Mouse (Mus musculus) small intestine, adult 2 months (tissue): ENCODE measurements around the gene Cuta. TPM values are rescaled to one million over a fixed set of nuclear protein-coding genes. Genes with fewer than 3 reads are reported as not detected.

Source experiments
- H3K27ac ChIP-seq: fragments of 200-500 bp; 2 replicates; pipeline ENCODE4 v1.5.1; 2012; ENCODE audit warnings: low read depth, low read length, control low read depth, inconsistent platforms; ENCODE audit not compliant: insufficient read depth
- H3K27me3 ChIP-seq: fragments of 200-500 bp; 2 replicates; pipeline ENCODE4 v1.6.1; 2012; ENCODE audit warnings: mild to moderate bottlenecking, moderate library complexity, low read length, inconsistent platforms; ENCODE audit not compliant: control insufficient read depth, insufficient read depth
- H3K36me3 ChIP-seq: fragments of 200-500 bp; 2 replicates; pipeline ENCODE4 v1.6.1; 2012; ENCODE audit warnings: mild to moderate bottlenecking, low read length, control low read depth, inconsistent platforms; ENCODE audit not compliant: control insufficient read depth, insufficient read depth
- H3K4me1 ChIP-seq: fragments of 200-500 bp; 2 replicates; pipeline ENCODE4 v1.6.1; 2012; ENCODE audit warnings: low read length, inconsistent platforms, mixed read lengths; ENCODE audit not compliant: control insufficient read depth, insufficient read depth, insufficient read length
- H3K4me3 ChIP-seq: fragments of 200-500 bp; 2 replicates; pipeline ENCODE4 v1.5.1; 2012; ENCODE audit warnings: low read depth, mild to moderate bottlenecking, control low read depth, inconsistent platforms, low read length, moderate library complexity
- CTCF ChIP-seq: fragments of 200-500 bp; IDR thresholded peaks from 2 replicates; pipeline ENCODE4 v1.5.1; 2012; ENCODE audit warnings: low read depth, mild to moderate bottlenecking, control low read depth, inconsistent platforms, low read length, moderate library complexity, mixed read lengths; ENCODE audit not compliant: insufficient replicate concordance, insufficient read length; ENCODE audit errors: extremely low read depth
- POLR2A ChIP-seq: fragments of 200-500 bp; IDR thresholded peaks from 2 replicates; pipeline ENCODE4 v1.6.1; 2012; ENCODE audit warnings: low read depth, mild to moderate bottlenecking, control low read depth, inconsistent platforms, low read length, moderate library complexity
- WGBS: fragments of 180-500 bp; shearing (Covaris S2); methylation state at CpG from one replicate; pipeline ENCODE4 v1.1.7; 2018; 5-methylcytosine and 5-hydroxymethylcytosine counted together
- polyA plus RNA-seq: library from polyadenylated mRNA; depleted of rRNA; stranded (reverse); fragments of >200 nt; gene quantifications from 2 replicates; pipeline ENCODE4 v1.2.3, GENCODE M21; 2012

The Cuta gene
- polyA plus RNA-seq, 1 experiment, result 151 TPM

- Histone ChIP-seq H3K4me1 (peaks cover 5% of the 10 kb centered on the region), H3K27me3 (no peaks in the 10 kb centered on the region), H3K4me3 (no peak overlapping the region), H3K36me3 (peaks cover 17% of the 10 kb centered on the region), H3K27ac (no peak overlapping the region)
- WGBS, result 88% methylated on average over 15 of the region's 15 CpGs
- no peak for TF ChIP-seq CTCF
Observed at GRCm38 (mm10) chr17:26974547-26974946, 35.2 kb upstream of the Cuta start.

- peaks cover 5% of the 10 kb centered on the region for H3K4me1 ChIP-seq
- H3K36me3 ChIP-seq, result peaks cover 10% of the 10 kb centered on the region
- TF ChIP-seq POLR2A, result peak; percentile 95
- TF ChIP-seq CTCF, result no peak; the same call in 1 of the 2 replicates
- WGBS, result under 1% methylated on average over 74 of the region's 75 CpGs
- peak within 1 kb of the TSS; percentile 69 for H3K27ac ChIP-seq
- H3K4me3 ChIP-seq, result peak within 1 kb of the TSS; percentile 97
- H3K27me3 ChIP-seq, result no peaks in the 10 kb centered on the region
Observed at GRCm38 (mm10) chr17:26972703-26973574, 33.6 kb upstream of the Cuta start, which contains the start of gene Zbtb9. Gene Zbtb9 (plus strand): TSS chr17:26973167.

GRCm38 (mm10) chr17:26972107-26972506 lies 32.7 kb upstream of the Cuta start:
- peak overlapping the region; percentile 97 for H3K4me3 ChIP-seq
- H3K36me3 ChIP-seq, result peaks cover 7% of the 10 kb centered on the region
- H3K27ac ChIP-seq, result no peak overlapping the region; the same call in 1 of the 2 replicates
- TF ChIP-seq CTCF, result no peak
- no peak for TF ChIP-seq POLR2A
- H3K27me3 ChIP-seq, result no peaks in the 10 kb centered on the region
- peaks cover 5% of the 10 kb centered on the region for H3K4me1 ChIP-seq
- WGBS, result 3% methylated on average over 3 of the region's 3 CpGs

GRCm38 (mm10) chr17:26971247-26971905 lies 32.0 kb upstream of the Cuta start:
- Histone ChIP-seq H3K36me3 (peaks cover 7% of the 10 kb centered on the region), H3K4me1 (peaks cover 5% of the 10 kb centered on the region), H3K27ac (no peak overlapping the region), H3K27me3 (no peaks in the 10 kb centered on the region), H3K4me3 (no peak overlapping the region)
- TF ChIP-seq POLR2A, result no peak
- no peak for TF ChIP-seq CTCF
- WGBS, result 70% methylated on average over 8 of the region's 8 CpGs

GRCm38 (mm10) chr17:26970221-26970620 lies 30.9 kb upstream of the Cuta start:
- Histone ChIP-seq H3K36me3 (no peaks in the 10 kb centered on the region), H3K4me1 (peaks cover 5% of the 10 kb centered on the region), H3K27ac (no peak overlapping the region), H3K4me3 (no peak overlapping the region), H3K27me3 (no peaks in the 10 kb centered on the region)
- WGBS, result 72% methylated on average over 12 of the region's 12 CpGs
- TF ChIP-seq POLR2A (no peak), CTCF (no peak)

GRCm38 (mm10) chr17:26969257-26969656 lies 29.9 kb upstream of the Cuta start:
- Histone ChIP-seq H3K27ac (no peak overlapping the region), H3K27me3 (no peaks in the 10 kb centered on the region), H3K4me1 (peaks cover 5% of the 10 kb centered on the region), H3K36me3 (no peaks in the 10 kb centered on the region), H3K4me3 (no peak overlapping the region)
- 89% methylated on average over 6 of the region's 6 CpGs for WGBS
- TF ChIP-seq POLR2A (no peak), CTCF (no peak)

GRCm38 (mm10) chr17:26968200-26968611 lies 28.8 kb upstream of the Cuta start:
- H3K27ac ChIP-seq, result no peak overlapping the region
- TF ChIP-seq POLR2A (no peak), CTCF (no peak)
- H3K4me3 ChIP-seq, result no peak overlapping the region
- H3K36me3 ChIP-seq, result no peaks in the 10 kb centered on the region
- H3K27me3 ChIP-seq, result no peaks in the 10 kb centered on the region
- no peaks in the 10 kb centered on the region; the same call in 1 of the 2 replicates for H3K4me1 ChIP-seq
- WGBS, result 87% methylated on average over 6 of the region's 6 CpGs
